Mouse (Mus musculus) forebrain, postnatal 0 days (tissue): ENCODE measurements around the gene Gmeb1. TPM values are rescaled to one million over a fixed set of nuclear protein-coding genes. Genes with fewer than 3 reads are reported as not detected.
"Not testable (repeated sequence)": the region's sequence is repeated elsewhere in the genome, so short reads cannot be mapped to it uniquely, and the experiment has no call there.

Source experiments
- ATAC-seq: fragments of 200-750 bp; cut with Nextera tagmentation; 2 replicates; pipeline ENCODE4 v1.8.0; 2017; ENCODE audit warnings: mild to moderate bottlenecking, moderate library complexity
- DNase-seq: peaks from one replicate; pipeline ENCODE4 v3.0.0-alpha.2; 2015
- H3K27ac ChIP-seq: fragments of 300-500 bp; sonication (generic); 2 replicates; pipeline ENCODE4 v1.5.1; 2014; ENCODE audit warnings: low read depth, mild to moderate bottlenecking, antibody characterized with exemption, low read length, moderate library complexity, mixed read lengths
- H3K27me3 ChIP-seq: fragments of 300-500 bp; sonication (generic); 2 replicates; pipeline ENCODE4 v1.6.1; 2014; ENCODE audit warnings: mild to moderate bottlenecking, low read length, mixed read lengths; ENCODE audit not compliant: insufficient read depth
- H3K36me3 ChIP-seq: fragments of 300-500 bp; sonication (generic); 2 replicates; pipeline ENCODE4 v1.6.1; 2014; ENCODE audit warnings: mild to moderate bottlenecking, moderate library complexity; ENCODE audit not compliant: insufficient read depth
- H3K4me1 ChIP-seq: fragments of 300-500 bp; sonication (generic); 2 replicates; pipeline ENCODE4 v1.6.1; 2014; ENCODE audit warnings: antibody characterized with exemption; ENCODE audit not compliant: insufficient read depth
- H3K4me2 ChIP-seq: fragments of 300-500 bp; sonication (generic); 2 replicates; pipeline ENCODE4 v1.6.1; 2014; ENCODE audit warnings: low read depth, mild to moderate bottlenecking, moderate library complexity
- H3K4me3 ChIP-seq: fragments of 300-500 bp; sonication (generic); 2 replicates; pipeline ENCODE4 v1.5.1; 2014; ENCODE audit warnings: low read depth, low read length, mixed read lengths
- H3K9ac ChIP-seq: fragments of 300-500 bp; sonication (generic); 2 replicates; pipeline ENCODE4 v1.6.1; 2014; ENCODE audit warnings: mild to moderate bottlenecking
- H3K9me3 ChIP-seq: fragments of 300-500 bp; sonication (generic); 2 replicates; pipeline ENCODE4 v1.6.1; 2016; ENCODE audit warnings: low read length
- CTCF ChIP-seq: sonication (generic); IDR thresholded peaks from 2 replicates; pipeline ENCODE4 v1.5.1; 2016; ENCODE audit warnings: antibody characterized with exemption, control low read depth, low read depth
- WGBS: fragments of 180-500 bp; shearing (Covaris S2); extraction: QIAGEN DNeasy Blood & Tissue Kit; methylation state at CpG from one replicate; pipeline ENCODE4 v1.1.7; 2014; 5-methylcytosine and 5-hydroxymethylcytosine counted together
- polyA plus RNA-seq: library from polyadenylated mRNA; unstranded; fragments of >200 nt; fragmentation: Nextera tagmentation; extraction: Ambion mirVana; gene quantifications from 2 replicates; pipeline ENCODE4 v1.2.1, GENCODE M21; 2015
- total RNA-seq: library from RNA; depleted of rRNA; stranded (reverse); fragments of >200 nt; gene quantifications from 2 replicates; pipeline ENCODE4 v1.2.3, GENCODE M21; 2014

The Gmeb1 gene
- total and polyA plus RNA-seq, 2 experiments from 2014 or later: 21.3 to 34.0 TPM

DNA sequence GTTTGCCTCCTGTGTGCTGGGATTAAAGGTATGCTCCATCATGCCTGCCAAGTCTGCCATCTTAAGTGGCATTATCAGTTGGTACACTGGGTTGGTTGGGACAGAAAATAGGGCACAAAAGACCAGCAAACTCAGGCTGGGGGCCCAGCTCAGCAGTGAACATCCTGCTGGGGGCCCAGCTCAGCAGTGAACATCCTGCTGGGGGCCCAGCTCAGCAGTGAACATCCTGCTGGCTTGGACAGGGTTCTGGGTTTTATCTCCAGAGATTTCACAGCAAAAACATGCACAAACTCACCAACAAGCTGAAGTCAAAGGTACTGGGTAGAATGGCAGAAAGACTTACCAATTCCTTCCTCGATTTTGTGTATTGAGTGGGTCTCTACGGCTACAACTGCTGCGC, 15.8 kb downstream of the Gmeb1 start:
- DNase-seq (no peak), ATAC-seq (no peak)
- H3K27me3 ChIP-seq: no peaks in the 10 kb centered on the region
- H3K36me3 ChIP-seq: peaks cover 55% of the 10 kb centered on the region
- H3K4me3 ChIP-seq: no peak overlapping the region
- no peak overlapping the region for H3K27ac ChIP-seq
- no peak overlapping the region for H3K4me2 ChIP-seq
- H3K9me3 ChIP-seq: no peaks in the 10 kb centered on the region
- no peaks in the 10 kb centered on the region for H3K4me1 ChIP-seq
- no peak for TF ChIP-seq CTCF
- H3K9ac ChIP-seq: no peak overlapping the region
- WGBS: 98% methylated on average over 3 of the region's 3 CpGs

DNA sequence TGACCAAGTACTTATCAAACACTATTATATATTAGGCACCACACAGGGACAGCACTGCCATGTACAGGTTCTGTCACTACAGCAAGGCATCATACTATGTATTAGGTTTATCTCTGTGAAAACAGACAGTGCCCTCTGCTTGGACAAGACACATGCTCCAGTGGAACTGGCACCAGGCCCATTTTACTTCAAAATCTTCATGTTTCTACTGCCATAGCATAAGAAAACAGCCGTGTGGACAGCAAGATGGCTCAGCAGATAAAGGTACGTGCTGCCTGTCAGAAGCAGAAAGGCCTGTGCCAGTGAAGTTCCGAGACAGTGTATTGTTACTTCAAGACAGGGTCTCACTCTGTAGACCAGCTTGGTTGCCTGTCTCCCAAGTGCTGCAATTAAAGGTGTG, 20.2 kb downstream of the Gmeb1 start:
- Histone ChIP-seq H3K9ac (no peak overlapping the region), H3K27ac (no peak overlapping the region), H3K4me1 (no peaks in the 10 kb centered on the region), H3K4me3 (no peak overlapping the region), H3K27me3 (no peaks in the 10 kb centered on the region), H3K9me3 (no peaks in the 10 kb centered on the region), H3K4me2 (no peak overlapping the region), H3K36me3 (peaks cover 57% of the 10 kb centered on the region)
- TF ChIP-seq CTCF: no peak
- ATAC-seq (no peak), DNase-seq (no peak)
- WGBS: 94% methylated on average over 3 of the region's 3 CpGs

DNA sequence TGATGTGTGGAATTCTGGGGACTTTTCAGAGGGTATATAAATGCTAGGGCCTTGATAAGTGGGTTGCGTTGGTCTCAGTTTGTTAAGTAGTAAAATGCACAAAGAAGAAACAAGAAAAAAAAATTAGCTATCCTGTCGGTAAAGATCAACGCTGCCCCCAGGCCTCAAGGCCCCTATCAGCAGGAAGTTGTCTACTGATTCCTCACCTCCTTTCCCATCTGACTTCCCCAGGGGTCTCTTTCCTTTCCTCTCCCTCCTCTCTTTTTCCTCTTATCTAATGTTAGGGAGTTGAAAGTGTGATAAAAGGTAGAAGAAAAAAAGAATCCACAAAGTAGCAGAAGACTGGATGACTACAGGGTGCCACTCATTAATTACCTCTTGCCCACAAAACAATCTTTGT, 21.0 kb downstream of the Gmeb1 start:
- Histone ChIP-seq H3K9me3 (no peaks in the 10 kb centered on the region), H3K36me3 (peaks cover 57% of the 10 kb centered on the region), H3K9ac (no peak overlapping the region), H3K4me2 (no peak overlapping the region), H3K4me3 (no peak overlapping the region), H3K27me3 (no peaks in the 10 kb centered on the region), H3K4me1 (no peaks in the 10 kb centered on the region), H3K27ac (no peak overlapping the region)
- no peak for TF ChIP-seq CTCF
- no peak for ATAC-seq
- no peak for DNase-seq
- 92% methylated on average over 3 of the region's 3 CpGs for WGBS

DNA sequence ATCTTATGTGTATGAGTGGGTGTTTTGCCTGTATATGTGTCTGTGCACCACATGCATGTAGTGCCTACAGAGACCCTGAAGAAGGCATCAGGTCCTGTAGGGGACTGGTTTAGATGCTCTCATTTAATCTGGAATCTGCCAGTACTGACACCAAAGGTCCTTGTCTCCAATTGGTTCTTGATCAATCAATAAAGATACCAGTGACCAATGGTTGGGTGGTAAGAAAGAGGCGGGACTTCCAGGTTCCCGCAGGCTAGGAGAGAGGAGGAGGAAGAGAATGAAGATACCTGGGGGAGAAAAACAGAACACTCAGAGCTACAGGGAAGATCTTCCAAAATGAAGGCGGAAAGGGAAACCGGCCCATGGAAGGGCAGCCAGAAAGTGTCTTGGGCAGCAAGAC, 23.0 kb downstream of the Gmeb1 start:
- no peak overlapping the region for H3K4me3 ChIP-seq
- ATAC-seq: no peak
- no peak overlapping the region for H3K27ac ChIP-seq
- H3K4me1 ChIP-seq: no peaks in the 10 kb centered on the region
- peaks cover 68% of the 10 kb centered on the region for H3K36me3 ChIP-seq
- no peaks in the 10 kb centered on the region for H3K9me3 ChIP-seq
- TF ChIP-seq CTCF: no peak
- no peak overlapping the region for H3K9ac ChIP-seq
- 88% methylated on average over 4 of the region's 4 CpGs for WGBS
- no peak overlapping the region for H3K4me2 ChIP-seq
- DNase-seq: no peak
- no peaks in the 10 kb centered on the region for H3K27me3 ChIP-seq

DNA sequence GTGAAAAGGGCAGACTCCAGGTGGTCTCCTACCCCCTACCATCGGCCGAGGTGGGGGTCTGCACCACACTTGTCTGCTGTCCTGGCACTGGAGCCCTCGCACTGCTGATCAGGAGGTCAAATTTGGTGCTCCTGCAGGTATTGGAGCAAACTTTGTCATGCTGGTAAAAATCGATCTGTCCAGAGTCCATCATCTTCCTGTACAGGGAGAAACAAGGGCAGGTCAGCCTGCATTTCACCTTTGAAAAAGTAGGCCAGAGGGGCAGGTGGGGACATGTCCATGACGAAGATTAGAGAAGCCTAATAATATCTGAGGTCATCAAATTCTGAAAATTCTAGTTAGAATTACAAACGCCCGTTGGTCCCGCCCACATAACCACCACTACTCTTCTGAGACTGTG, 26.7 kb downstream of the Gmeb1 start:
- Histone ChIP-seq H3K36me3 (peaks cover 77% of the 10 kb centered on the region), H3K4me3 (no peak overlapping the region), H3K4me1 (no peaks in the 10 kb centered on the region), H3K27me3 (no peaks in the 10 kb centered on the region), H3K9ac (no peak overlapping the region), H3K27ac (no peak overlapping the region), H3K4me2 (no peak overlapping the region), H3K9me3 (no peaks in the 10 kb centered on the region)
- TF ChIP-seq CTCF: no peak
- no peak for ATAC-seq
- 96% methylated on average over 8 of the region's 8 CpGs for WGBS
- no peak for DNase-seq

DNA sequence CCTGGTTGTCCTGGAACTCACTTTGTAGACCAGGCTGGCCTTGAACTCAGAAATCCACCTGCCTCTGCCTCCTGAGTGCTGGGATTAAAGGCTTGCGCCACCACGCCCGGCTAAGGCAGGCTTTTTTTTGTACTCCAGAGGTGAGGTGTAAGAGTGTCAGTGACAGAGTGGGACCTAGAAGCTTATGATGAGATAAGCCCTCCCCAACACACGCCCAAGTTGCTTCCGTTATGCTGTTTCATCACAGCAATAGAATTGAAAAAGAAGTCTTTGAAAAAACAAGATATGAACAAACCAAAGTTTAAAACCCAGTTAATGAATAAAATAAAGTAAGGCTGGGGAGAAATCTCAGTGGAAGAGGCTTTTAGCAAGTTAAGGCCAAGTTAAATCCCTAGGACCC, 31.0 kb downstream of the Gmeb1 start:
- Histone ChIP-seq H3K27ac (no peak overlapping the region), H3K4me1 (no peaks in the 10 kb centered on the region)
- WGBS: 93% methylated on average over 5 of the region's 5 CpGs

DNA sequence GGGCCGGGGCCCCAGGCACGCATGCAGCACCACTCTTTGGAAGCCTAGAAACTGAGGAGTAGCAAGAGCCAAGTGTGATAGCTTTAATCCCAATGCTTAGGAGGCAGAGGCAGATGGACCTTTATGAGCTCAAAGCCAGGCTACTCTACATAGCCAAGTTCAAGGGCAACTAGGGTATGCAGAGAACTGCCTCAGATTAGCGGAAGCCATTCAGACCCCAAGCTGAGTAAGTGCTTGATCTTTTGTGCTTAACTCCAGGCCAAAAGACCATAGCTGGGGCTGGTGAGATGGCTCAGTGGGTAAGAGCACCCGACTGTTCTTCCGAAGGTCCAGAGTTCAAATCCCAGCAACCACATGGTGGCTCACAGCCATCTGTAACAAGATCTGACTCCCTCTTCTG, 39.4 kb downstream of the Gmeb1 start:
- H3K36me3 ChIP-seq: peaks cover 36% of the 10 kb centered on the region
- not testable (repeated sequence) for H3K4me3 ChIP-seq, DNase-seq, H3K27me3 ChIP-seq, ATAC-seq, H3K27ac ChIP-seq, H3K4me2 ChIP-seq, H3K4me1 ChIP-seq, H3K9ac ChIP-seq, H3K9me3 ChIP-seq
- WGBS: 87% methylated on average over 5 of the region's 5 CpGs

More for the DNA sequence above, 31.0 kb downstream of the Gmeb1 start:
- H3K4me2 ChIP-seq: no peak overlapping the region
- TF ChIP-seq CTCF: no peak
- no peaks in the 10 kb centered on the region for H3K9me3 ChIP-seq
- ATAC-seq: no peak
- DNase-seq: no peak
- no peaks in the 10 kb centered on the region for H3K27me3 ChIP-seq
- H3K4me3 ChIP-seq: no peak overlapping the region
- H3K36me3 ChIP-seq: peaks cover 84% of the 10 kb centered on the region
- H3K9ac ChIP-seq: no peak overlapping the region

DNA sequence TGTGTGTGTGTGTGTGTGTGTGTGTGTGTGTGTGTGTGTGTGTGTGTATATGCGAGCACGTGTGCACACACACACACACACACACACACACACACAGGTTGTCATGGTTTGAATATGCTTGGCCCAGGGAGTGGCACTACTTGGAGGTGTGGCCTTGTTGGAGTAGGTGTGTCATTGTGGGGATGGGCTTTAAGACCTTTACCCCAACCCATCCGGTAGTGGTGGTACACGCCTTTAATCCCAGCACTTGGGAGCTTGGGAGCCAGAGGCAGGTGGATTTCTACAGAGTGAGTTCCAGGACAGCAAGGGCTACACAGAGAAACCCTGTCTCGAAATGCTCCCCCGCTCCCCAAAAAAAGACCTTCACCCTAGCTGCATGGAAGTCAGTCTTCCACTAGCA, 43.0 kb downstream of the Gmeb1 start:
- not testable (repeated sequence) for H3K4me1 ChIP-seq, H3K27ac ChIP-seq, H3K4me2 ChIP-seq, DNase-seq, H3K4me3 ChIP-seq, H3K9me3 ChIP-seq, ATAC-seq, H3K9ac ChIP-seq, H3K36me3 ChIP-seq, H3K27me3 ChIP-seq
- WGBS: 80% methylated on average over 6 of the region's 6 CpGs
